Mouse (Mus musculus): ENCODE results near the gene Poc1b.
"Not testable (repeated sequence)": the region's sequence is repeated elsewhere in the genome, so short reads cannot be mapped to it uniquely, and the experiment has no call there.

The Poc1b gene

GRCm38 (mm10) chr10:99154635-99155034 is 47.8 kb downstream of the Poc1b start:
- DNase-seq (ENCODE audit: extremely low read depth, insufficient read length, low spot score) = no peak

GRCm38 (mm10) chr10:99156808-99157207 is 50.0 kb downstream of the Poc1b start:
- DNase-seq (ENCODE audit: extremely low read depth, insufficient read length, low spot score) = no peak

GRCm38 (mm10) chr10:99157697-99158096 is 50.9 kb downstream of the Poc1b start:
- DNase-seq (ENCODE audit: extremely low read depth, insufficient read length, low spot score) = not testable (repeated sequence)

- DNase-seq (ENCODE audit: extremely low read depth, insufficient read length, low spot score) = no peak
These were observed 55.2 kb downstream of the Poc1b start for GRCm38 (mm10) chr10:99161987-99162582.

GRCm38 (mm10) chr10:99163002-99163401 is 56.2 kb downstream of the Poc1b start:
- DNase-seq (ENCODE audit: extremely low read depth, insufficient read length, low spot score) = no peak

- DNase-seq (ENCODE audit: extremely low read depth, insufficient read length, low spot score) = no peak
These were observed 58.1 kb downstream of the Poc1b start for GRCm38 (mm10) chr10:99164871-99165477.

GRCm38 (mm10) chr10:99165751-99166282 is 59.0 kb downstream of the Poc1b start:
- no peak for DNase-seq (ENCODE audit: extremely low read depth, insufficient read length, low spot score)

GRCm38 (mm10) chr10:99166392-99166791 is 59.6 kb downstream of the Poc1b start:
- no peak for DNase-seq (ENCODE audit: extremely low read depth, insufficient read length, low spot score)

GRCm38 (mm10) chr10:99168404-99168803 is 61.6 kb downstream of the Poc1b start:
- DNase-seq (ENCODE audit: extremely low read depth, insufficient read length, low spot score) = no peak

- DNase-seq (ENCODE audit: extremely low read depth, insufficient read length, low spot score) = no peak
These were observed 62.3 kb downstream of the Poc1b start for GRCm38 (mm10) chr10:99168840-99169764.

GRCm38 (mm10) chr10:99169765-99170129 is 62.9 kb downstream of the Poc1b start:
- no peak for DNase-seq (ENCODE audit: extremely low read depth, insufficient read length, low spot score)

GRCm38 (mm10) chr10:99171961-99172497 is 65.2 kb downstream of the Poc1b start:
- DNase-seq (ENCODE audit: extremely low read depth, insufficient read length, low spot score) = no peak

- DNase-seq (ENCODE audit: extremely low read depth, insufficient read length, low spot score) = no peak
These were observed 66.2 kb downstream of the Poc1b start for GRCm38 (mm10) chr10:99172906-99173507.

GRCm38 (mm10) chr10:99176911-99177310 is 70.1 kb downstream of the Poc1b start:
- no peak for DNase-seq (ENCODE audit: extremely low read depth, insufficient read length, low spot score)

GRCm38 (mm10) chr10:99178118-99178517 is 71.3 kb downstream of the Poc1b start:
- DNase-seq (ENCODE audit: extremely low read depth, insufficient read length, low spot score) = no peak

- DNase-seq (ENCODE audit: extremely low read depth, insufficient read length, low spot score) = no peak
These were observed 72.3 kb downstream of the Poc1b start for GRCm38 (mm10) chr10:99179122-99179521.

- no peak for DNase-seq (ENCODE audit: extremely low read depth, insufficient read length, low spot score)
These were observed 72.7 kb downstream of the Poc1b start for GRCm38 (mm10) chr10:99179566-99179965.

- DNase-seq (ENCODE audit: extremely low read depth, insufficient read length, low spot score) = no peak
These were observed 74.7 kb downstream of the Poc1b start for GRCm38 (mm10) chr10:99181497-99181896.

GRCm38 (mm10) chr10:99182107-99182506 is 75.3 kb downstream of the Poc1b start:
- no peak for DNase-seq (ENCODE audit: extremely low read depth, insufficient read length, low spot score)

GRCm38 (mm10) chr10:99188175-99188574 is 81.3 kb downstream of the Poc1b start:
- DNase-seq (ENCODE audit: extremely low read depth, insufficient read length, low spot score) = no peak
